Mouse (Mus musculus): ENCODE data around the gene Poll.

- TF ChIP-seq CTCF (IDR thresholded peaks at IDR 0.05): no peak
- TF ChIP-seq EP300 (IDR thresholded peaks at IDR 0.05): no peak
Measured at GRCm38 (mm10) chr19:45580235-45580634, 19.9 kb upstream of the Poll start.
